Mouse (Mus musculus) kidney, postnatal 0 days (tissue): Measurements from ENCODE around the gene Prkca. TPM values are rescaled to one million over a fixed set of nuclear protein-coding genes. Genes with fewer than 3 reads are reported as not detected.

ENCODE experiments used
- ATAC-seq: fragments of 200-750 bp; cut with Nextera tagmentation; replicated peaks from 2 replicates; pipeline ENCODE4 v1.8.0; 2017; ENCODE audit warnings: low read depth, moderate number of reproducible peaks, moderate TSS enrichment, moderate library complexity; ENCODE audit not compliant: low FRiP score
- DNase-seq: peaks from one replicate; pipeline ENCODE4 v3.0.0-alpha.2; 2016; ENCODE audit warnings: low spot score
- H3K27ac ChIP-seq: fragments of 300-500 bp; sonication (generic); 2 replicates; pipeline ENCODE4 v1.5.1; 2014; ENCODE audit warnings: mild to moderate bottlenecking
- H3K27me3 ChIP-seq: fragments of 300-500 bp; sonication (generic); 2 replicates; pipeline ENCODE4 v1.6.1; 2014; ENCODE audit warnings: low read length, mixed read lengths; ENCODE audit not compliant: insufficient read depth
- H3K36me3 ChIP-seq: fragments of 300-500 bp; sonication (generic); 2 replicates; pipeline ENCODE4 v1.6.1; 2014; ENCODE audit warnings: low read length, mixed read lengths; ENCODE audit not compliant: insufficient read depth
- H3K4me1 ChIP-seq: fragments of 300-500 bp; sonication (generic); replicated peaks from 2 replicates; pipeline ENCODE4 v1.6.1; 2014; ENCODE audit warnings: antibody characterized with exemption, low read length, mixed read lengths; ENCODE audit not compliant: insufficient read depth
- H3K4me2 ChIP-seq: fragments of 300-500 bp; sonication (generic); 2 replicates; pipeline ENCODE4 v1.6.1; 2014; ENCODE audit warnings: mild to moderate bottlenecking, low read length, moderate library complexity, mixed read lengths
- H3K4me3 ChIP-seq: fragments of 300-500 bp; sonication (generic); replicated peaks from 2 replicates; pipeline ENCODE4 v1.5.1; 2014; ENCODE audit warnings: low read depth, low read length
- H3K9ac ChIP-seq: fragments of 300-500 bp; sonication (generic); 2 replicates; pipeline ENCODE4 v1.6.1; 2014; ENCODE audit warnings: low read depth, low read length
- H3K9me3 ChIP-seq: fragments of 300-500 bp; sonication (generic); replicated peaks from 2 replicates; pipeline ENCODE4 v1.6.1; 2016; ENCODE audit warnings: low read length, inconsistent platforms, mixed read lengths
- CTCF ChIP-seq: IDR thresholded peaks from 2 replicates; pipeline ENCODE4 v1.5.1; 2016; ENCODE audit warnings: antibody characterized with exemption, low read depth, mild to moderate bottlenecking, moderate library complexity
- WGBS: fragments of 180-500 bp; shearing (Covaris S2); extraction: QIAGEN DNeasy Blood & Tissue Kit; methylation state at CpG from one replicate; pipeline ENCODE4 v1.1.7; 2014; 5-methylcytosine and 5-hydroxymethylcytosine counted together
- polyA plus RNA-seq: library from polyadenylated mRNA; unstranded; fragments of >200 nt; fragmentation: Nextera tagmentation; extraction: Ambion mirVana; gene quantifications from 2 replicates; pipeline ENCODE4 v1.2.1, GENCODE M21; 2015

Gene Prkca
- polyA plus RNA-seq, 1 experiment from 2014 or later: 9.3 TPM

DNA sequence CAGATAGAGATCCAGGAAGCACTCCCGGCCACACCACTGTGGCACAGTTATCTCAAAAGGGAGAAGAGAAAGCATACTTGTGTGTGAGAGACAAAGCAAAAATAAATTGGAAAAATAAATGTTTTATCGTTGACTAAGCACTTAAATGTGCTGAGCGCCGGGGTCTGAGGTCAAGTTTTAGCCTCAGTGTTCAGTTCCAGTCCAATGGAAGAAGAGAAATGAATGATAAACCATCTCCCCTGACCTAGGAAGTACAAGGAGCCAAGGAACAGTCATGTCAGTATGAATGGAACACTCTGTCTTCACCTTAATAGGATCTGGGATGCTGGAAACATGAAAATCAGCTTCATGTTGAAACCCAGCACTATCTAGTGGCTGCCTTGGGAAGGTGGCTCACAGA is 113.6 kb downstream of the Prkca start:
- Histone ChIP-seq H3K27ac (no peak overlapping the region), H3K4me2 (no peak overlapping the region), H3K36me3 (no peaks in the 10 kb centered on the region), H3K9ac (no peak overlapping the region), H3K4me3 (no peak overlapping the region), H3K9me3 (no peaks in the 10 kb centered on the region), H3K27me3 (no peaks in the 10 kb centered on the region), H3K4me1 (0 out of 2 replicates have a peak, but pooled peaks cover 4% of the 10 kb centered on the region)
- DNase-seq (no peak), ATAC-seq (no peak)
- WGBS: 81% methylated on average over 4 of the region's 4 CpGs
- no peak for TF ChIP-seq CTCF

DNA sequence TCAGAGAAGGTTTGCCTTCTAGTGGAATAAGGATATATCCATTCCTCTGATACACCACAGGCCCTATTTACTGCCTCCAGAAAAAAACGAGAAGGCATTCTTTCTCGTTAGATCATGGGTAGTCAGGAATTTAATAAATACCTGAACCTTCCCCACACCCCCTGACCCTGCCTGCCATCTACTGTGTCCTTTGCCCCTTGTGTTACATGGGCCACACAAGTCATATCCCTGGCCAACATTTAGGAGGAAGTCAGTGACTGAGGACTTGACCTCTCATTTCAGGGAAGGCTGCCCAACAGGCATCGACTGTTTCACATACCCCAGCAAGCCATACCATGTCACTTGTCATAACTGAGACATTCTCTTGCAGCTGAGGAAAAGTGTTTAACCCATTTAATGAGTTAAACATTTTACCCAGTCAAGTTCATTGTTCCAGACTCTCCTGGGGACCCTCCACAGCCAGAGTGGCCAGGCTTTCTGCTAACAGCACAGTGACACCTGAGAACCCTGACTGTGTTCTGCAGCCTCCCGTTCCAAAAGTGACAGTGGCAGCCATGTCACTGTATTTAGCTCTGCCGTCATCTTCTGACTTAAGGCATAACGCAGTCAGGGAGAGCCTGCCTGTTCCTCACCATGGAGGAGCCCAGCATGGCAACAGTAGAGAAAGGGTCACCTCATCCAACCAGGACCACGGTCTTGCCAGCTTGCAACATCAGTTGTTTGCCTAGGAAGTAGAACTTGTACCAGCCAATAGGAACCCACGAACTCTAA is 114.4 kb downstream of the Prkca start:
- DNase-seq (no peak), ATAC-seq (no peak)
- Histone ChIP-seq H3K4me2 (no peak overlapping the region), H3K27me3 (no peaks in the 10 kb centered on the region), H3K36me3 (no peaks in the 10 kb centered on the region), H3K9me3 (no peaks in the 10 kb centered on the region), H3K9ac (no peak overlapping the region), H3K4me1 (peaks cover 5% of the 10 kb centered on the region), H3K4me3 (no peak overlapping the region), H3K27ac (no peak overlapping the region)
- WGBS: 58% methylated on average over 8 of the region's 8 CpGs
- no peak for TF ChIP-seq CTCF

DNA sequence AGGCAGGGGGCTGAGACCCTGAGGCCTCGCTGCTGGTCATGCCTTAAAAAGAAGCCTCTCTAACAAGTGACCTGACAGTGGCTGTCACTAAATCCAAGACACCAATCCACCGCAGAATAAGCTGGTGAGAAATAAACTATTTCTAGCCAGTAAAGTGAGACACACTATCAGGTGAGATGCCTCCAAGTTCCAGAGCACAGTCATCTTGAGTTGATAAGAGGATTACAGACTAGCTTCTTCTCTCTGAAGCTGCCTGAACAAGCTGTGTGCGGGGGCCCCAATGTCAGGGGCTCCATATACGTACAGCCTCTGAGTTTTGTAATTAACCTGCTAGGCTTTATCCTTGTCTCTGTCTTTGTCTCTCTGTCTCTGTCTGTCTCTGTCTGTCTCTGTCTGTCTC is 115.2 kb downstream of the Prkca start:
- Histone ChIP-seq H3K4me1 (peaks cover 12% of the 10 kb centered on the region), H3K36me3 (no peaks in the 10 kb centered on the region), H3K4me2 (no peak overlapping the region), H3K27me3 (no peaks in the 10 kb centered on the region), H3K4me3 (no peak overlapping the region), H3K9ac (no peak overlapping the region), H3K9me3 (no peaks in the 10 kb centered on the region), H3K27ac (no peak overlapping the region)
- WGBS: 80% methylated on average over 4 of the region's 4 CpGs
- DNase-seq (no peak), ATAC-seq (no peak)
- no peak for TF ChIP-seq CTCF

DNA sequence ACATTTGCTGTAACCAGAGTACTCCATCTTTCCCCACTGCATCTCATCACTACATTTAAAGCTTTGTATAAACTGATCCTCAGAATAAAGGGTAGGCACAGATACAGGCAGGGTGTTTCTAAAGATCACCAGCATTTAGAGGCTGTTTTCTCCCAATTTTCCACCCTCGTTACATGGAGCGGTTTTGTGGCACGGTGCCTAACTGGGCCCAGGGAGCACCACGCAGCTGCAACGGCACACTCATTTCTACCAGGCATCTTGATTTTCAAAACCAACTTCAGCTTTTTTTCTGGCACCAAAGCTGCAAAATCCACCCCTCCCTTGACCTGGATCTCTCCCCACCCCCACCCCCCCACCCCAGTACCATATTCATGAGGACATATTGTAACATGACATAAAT is 117.5 kb downstream of the Prkca start:
- WGBS: 95% methylated on average over 5 of the region's 5 CpGs
- H3K4me1 ChIP-seq: peaks cover 17% of the 10 kb centered on the region
- H3K36me3 ChIP-seq: no peaks in the 10 kb centered on the region
- ATAC-seq (no peak), DNase-seq (no peak)
- H3K4me2 ChIP-seq: no peak overlapping the region
- no peak overlapping the region for H3K9ac ChIP-seq
- no peaks in the 10 kb centered on the region for H3K9me3 ChIP-seq
- H3K27ac ChIP-seq: no peak overlapping the region
- no peak for TF ChIP-seq CTCF
- H3K4me3 ChIP-seq: no peak overlapping the region
- H3K27me3 ChIP-seq: no peaks in the 10 kb centered on the region

DNA sequence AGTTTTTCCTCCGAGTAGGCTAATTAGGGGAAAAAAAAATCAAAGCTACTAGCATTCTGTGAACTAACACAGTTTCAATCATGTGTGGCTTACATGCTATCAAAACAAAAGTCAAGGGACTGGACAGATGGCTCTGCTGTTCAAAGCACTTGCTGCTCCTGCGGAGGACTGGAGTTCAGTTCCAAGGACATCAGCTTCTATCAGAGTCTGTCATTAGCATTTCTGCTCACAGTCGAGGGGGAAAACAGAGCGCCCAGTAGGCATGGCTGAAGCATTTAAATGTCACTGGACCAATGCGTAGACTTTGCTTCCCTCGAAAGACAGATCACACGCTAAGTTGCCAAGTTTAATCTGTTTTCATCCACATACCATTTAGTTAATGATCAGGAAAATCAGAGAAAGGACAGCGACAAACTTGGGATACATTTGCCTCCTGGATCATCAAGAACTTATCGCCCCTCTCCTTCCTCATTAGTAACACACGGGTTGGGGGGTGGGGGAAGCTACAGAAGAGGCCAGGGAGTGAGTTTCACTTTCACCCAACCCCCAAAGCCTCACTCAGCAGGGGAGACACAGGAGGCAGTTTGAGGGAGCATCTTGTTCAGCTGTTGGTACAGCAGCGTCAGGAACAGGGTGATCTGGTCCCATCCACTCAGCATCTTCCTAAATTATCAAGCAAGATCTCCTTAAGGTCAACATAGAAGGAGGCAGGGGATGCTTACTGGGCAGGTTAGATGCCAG is 119.3 kb downstream of the Prkca start:
- WGBS: 39% methylated on average over 11 of the region's 11 CpGs
- H3K9me3 ChIP-seq: no peaks in the 10 kb centered on the region
- H3K27ac ChIP-seq: 0 out of 2 replicates have a peak overlapping the region, but pooled peaks have one; percentile 20
- no peak for TF ChIP-seq CTCF
- no peaks in the 10 kb centered on the region for H3K27me3 ChIP-seq
- H3K4me1 ChIP-seq: peaks cover 20% of the 10 kb centered on the region
- DNase-seq: no peak
- H3K4me3 ChIP-seq: no peak overlapping the region
- H3K9ac ChIP-seq: no peak overlapping the region
- ATAC-seq: no peak
- peak overlapping the region; percentile 10; the same call in 1 of the 2 replicates for H3K4me2 ChIP-seq
- H3K36me3 ChIP-seq: no peaks in the 10 kb centered on the region

DNA sequence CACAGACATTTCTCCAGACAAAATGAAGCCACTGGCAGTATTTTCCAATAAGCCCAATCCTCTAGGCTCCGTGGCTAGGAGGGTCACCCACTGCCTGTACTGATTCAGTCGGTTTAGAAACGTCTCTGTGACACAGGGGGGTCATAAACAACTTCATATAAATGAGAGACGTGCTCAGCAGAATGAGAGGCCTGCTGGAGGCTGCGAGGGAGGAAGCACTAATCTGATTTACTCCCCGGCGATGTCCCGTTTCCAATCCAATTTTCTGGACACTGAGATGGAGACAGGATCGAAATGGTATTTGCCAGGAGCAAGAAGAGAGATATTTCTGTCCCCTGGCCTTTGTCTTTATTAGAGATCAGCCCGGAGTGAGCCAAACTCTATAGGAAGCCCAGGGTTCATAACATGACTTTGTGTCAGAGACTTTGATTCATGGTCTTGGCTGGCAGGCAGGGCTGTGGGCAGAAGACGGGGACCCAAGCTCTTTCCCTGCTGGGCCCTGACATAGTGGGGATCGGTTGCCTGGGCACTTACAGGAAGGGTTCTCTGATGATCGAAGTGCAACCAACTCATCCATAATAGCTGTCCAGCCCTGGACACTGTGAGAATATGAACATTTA is 120.0 kb downstream of the Prkca start:
- H3K4me3 ChIP-seq: no peak overlapping the region
- H3K9ac ChIP-seq: no peak overlapping the region
- H3K4me1 ChIP-seq: peaks cover 20% of the 10 kb centered on the region
- no peaks in the 10 kb centered on the region for H3K27me3 ChIP-seq
- no peaks in the 10 kb centered on the region for H3K36me3 ChIP-seq
- ATAC-seq (no peak), DNase-seq (no peak)
- H3K27ac ChIP-seq: 0 out of 2 replicates have a peak overlapping the region, but pooled peaks have one; percentile 20
- no peaks in the 10 kb centered on the region for H3K9me3 ChIP-seq
- no peak for TF ChIP-seq CTCF
- peak overlapping the region; percentile 10; the same call in 1 of the 2 replicates for H3K4me2 ChIP-seq
- WGBS: 38% methylated on average over 13 of the region's 13 CpGs
